Mouse (Mus musculus) frontal cortex, adult (tissue): ENCODE measurements around the gene Gm11172.
A peak's percentile ranks its signal among the peaks of the same experiment; 100 is the strongest.

Experiments
- ATAC-seq: cut with Nextera tagmentation; 2 replicates; pipeline ENCODE4 v1.9.2; 2017; ENCODE audit warnings: mild to moderate bottlenecking, moderate library complexity, mixed read lengths; ENCODE audit not compliant: low TSS enrichment

Gene Gm11172

GRCm38 (mm10) chr16:10812865-10813371, at the start of gene Gm11172:
Gm11172 (plus strand) TSS chr16:10812915.
- ATAC-seq = no peak

GRCm38 (mm10) chr16:10763540-10764264, 49.0 kb upstream of the Gm11172 start:
- no peak for ATAC-seq

GRCm38 (mm10) chr16:10764323-10764722, 48.4 kb upstream of the Gm11172 start:
- no peak for ATAC-seq

GRCm38 (mm10) chr16:10767158-10767557, 45.6 kb upstream of the Gm11172 start:
- peak; percentile 57 for ATAC-seq

- ATAC-seq = no peak
These were observed 43.9 kb upstream of the Gm11172 start for GRCm38 (mm10) chr16:10768821-10769220.

GRCm38 (mm10) chr16:10769661-10770060, 43.1 kb upstream of the Gm11172 start:
- peak; percentile 97 for ATAC-seq

GRCm38 (mm10) chr16:10770531-10771325, 42.0 kb upstream of the Gm11172 start:
- no peak for ATAC-seq

- ATAC-seq = no peak
These were observed 40.8 kb upstream of the Gm11172 start for GRCm38 (mm10) chr16:10771769-10772510.

- no peak for ATAC-seq
These were observed 39.2 kb upstream of the Gm11172 start for GRCm38 (mm10) chr16:10773543-10773942.

GRCm38 (mm10) chr16:10774726-10775125, 38.0 kb upstream of the Gm11172 start:
- no peak for ATAC-seq

GRCm38 (mm10) chr16:10776322-10776721, 36.4 kb upstream of the Gm11172 start:
- ATAC-seq = no peak

- no peak for ATAC-seq
These were observed 35.0 kb upstream of the Gm11172 start for GRCm38 (mm10) chr16:10777579-10778160.

- ATAC-seq = no peak
These were observed 32.0 kb upstream of the Gm11172 start for GRCm38 (mm10) chr16:10780631-10781120.

GRCm38 (mm10) chr16:10781862-10782371, 30.8 kb upstream of the Gm11172 start:
- ATAC-seq = no peak

- ATAC-seq = no peak
These were observed 30.2 kb upstream of the Gm11172 start for GRCm38 (mm10) chr16:10782377-10783151.

GRCm38 (mm10) chr16:10783152-10783434, 29.6 kb upstream of the Gm11172 start:
- ATAC-seq = no peak

GRCm38 (mm10) chr16:10783451-10783850, 29.3 kb upstream of the Gm11172 start:
- no peak for ATAC-seq

- ATAC-seq = no peak
These were observed 28.6 kb upstream of the Gm11172 start for GRCm38 (mm10) chr16:10783883-10784792.

- peak; percentile 27 for ATAC-seq
These were observed 27.8 kb upstream of the Gm11172 start for GRCm38 (mm10) chr16:10784793-10785370.
